Mouse (Mus musculus) brown adipose tissue, adult 24 weeks (tissue): ENCODE measurements around the gene Dpf1. TPM values are rescaled to one million over a fixed set of nuclear protein-coding genes. Genes with fewer than 3 reads are reported as not detected.

Experiments used
- H3K27ac ChIP-seq: fragments of 200-500 bp; replicated peaks from 2 replicates; pipeline ENCODE4 v1.5.1; 2012; ENCODE audit warnings: low read depth, mild to moderate bottlenecking, low read length
- H3K4me1 ChIP-seq: fragments of 200-500 bp; 2 replicates; pipeline ENCODE4 v1.6.1; 2012; ENCODE audit warnings: low read length, mixed read lengths; ENCODE audit not compliant: control insufficient read depth, insufficient read depth, insufficient read length
- H3K4me3 ChIP-seq: fragments of 200-500 bp; 2 replicates; pipeline ENCODE4 v1.5.1; 2012; ENCODE audit warnings: low read depth, mild to moderate bottlenecking, low read length, moderate library complexity; ENCODE audit not compliant: insufficient read depth
- polyA plus RNA-seq: library from polyadenylated mRNA; stranded (reverse); fragments of >200 nt; gene quantifications from 2 replicates; pipeline ENCODE4 v1.2.4, GENCODE M21; 2012; ENCODE audit not compliant: missing spikeins, insufficient read depth, insufficient read length

Gene Dpf1
- polyA plus RNA-seq, 1 experiment: not detected

GRCm38 (mm10) chr7:29313572-29314261, 10.0 kb downstream of the Dpf1 start:
- Histone ChIP-seq H3K4me3 (no peak overlapping the region), H3K4me1 (peaks cover 9% of the 10 kb centered on the region), H3K27ac (no peak overlapping the region)

- H3K4me3 ChIP-seq: no peak overlapping the region
- H3K27ac ChIP-seq: no peak overlapping the region
- H3K4me1 ChIP-seq: peaks cover 8% of the 10 kb centered on the region; the same call in 1 of the 2 replicates
These were observed 11.3 kb downstream of the Dpf1 start for GRCm38 (mm10) chr7:29314844-29315628.

- Histone ChIP-seq H3K27ac (no peak overlapping the region), H3K4me1 (peaks cover 8% of the 10 kb centered on the region; the same call in 1 of the 2 replicates), H3K4me3 (no peak overlapping the region)
These were observed 12.5 kb downstream of the Dpf1 start for GRCm38 (mm10) chr7:29316137-29316734.

- Histone ChIP-seq H3K4me3 (no peak overlapping the region), H3K27ac (no peak overlapping the region), H3K4me1 (peaks cover 8% of the 10 kb centered on the region; the same call in 1 of the 2 replicates)
These were observed 13.2 kb downstream of the Dpf1 start for GRCm38 (mm10) chr7:29316976-29317375.

- Histone ChIP-seq H3K4me1 (peaks cover 8% of the 10 kb centered on the region; the same call in 1 of the 2 replicates), H3K4me3 (no peak overlapping the region), H3K27ac (no peak overlapping the region)
These were observed 13.8 kb downstream of the Dpf1 start for GRCm38 (mm10) chr7:29317558-29317957.

GRCm38 (mm10) chr7:29318115-29318911, 14.6 kb downstream of the Dpf1 start:
- Histone ChIP-seq H3K27ac (no peak overlapping the region), H3K4me3 (no peak overlapping the region), H3K4me1 (peaks cover 8% of the 10 kb centered on the region; the same call in 1 of the 2 replicates)

- Histone ChIP-seq H3K4me3 (no peak overlapping the region), H3K27ac (no peak overlapping the region), H3K4me1 (peaks cover 8% of the 10 kb centered on the region; the same call in 1 of the 2 replicates)
These were observed 15.9 kb downstream of the Dpf1 start for GRCm38 (mm10) chr7:29319337-29320307.

GRCm38 (mm10) chr7:29327087-29327486, 23.3 kb downstream of the Dpf1 start:
- no peak overlapping the region for H3K4me3 ChIP-seq
- H3K27ac ChIP-seq: no peak overlapping the region
- H3K4me1 ChIP-seq: no peaks in the 10 kb centered on the region

GRCm38 (mm10) chr7:29328984-29329383, 25.2 kb downstream of the Dpf1 start:
- Histone ChIP-seq H3K4me3 (no peak overlapping the region), H3K4me1 (no peaks in the 10 kb centered on the region), H3K27ac (no peak overlapping the region)

- H3K4me3 ChIP-seq: no peak overlapping the region
- H3K27ac ChIP-seq: no peak overlapping the region
- H3K4me1 ChIP-seq: no peaks in the 10 kb centered on the region; the same call in 1 of the 2 replicates
These were observed 30.4 kb downstream of the Dpf1 start for GRCm38 (mm10) chr7:29334156-29334555.

GRCm38 (mm10) chr7:29335276-29335675, 31.5 kb downstream of the Dpf1 start:
- Histone ChIP-seq H3K27ac (no peak overlapping the region), H3K4me1 (no peaks in the 10 kb centered on the region; the same call in 1 of the 2 replicates), H3K4me3 (no peak overlapping the region)

- Histone ChIP-seq H3K27ac (no peak overlapping the region), H3K4me3 (no peak overlapping the region), H3K4me1 (no peaks in the 10 kb centered on the region; the same call in 1 of the 2 replicates)
These were observed 32.3 kb downstream of the Dpf1 start for GRCm38 (mm10) chr7:29335841-29336671.

- no peak overlapping the region for H3K4me3 ChIP-seq
- H3K4me1 ChIP-seq: no peaks in the 10 kb centered on the region; the same call in 1 of the 2 replicates
- H3K27ac ChIP-seq: no peak overlapping the region
These were observed 33.1 kb downstream of the Dpf1 start for GRCm38 (mm10) chr7:29336795-29337319.
